Mouse (Mus musculus) forebrain, embryonic 16.5 days (tissue): ENCODE results near the gene Ltbp3. TPM values are rescaled to one million over a fixed set of nuclear protein-coding genes. Genes with fewer than 3 reads are reported as not detected.

Source experiments
- ATAC-seq: fragments of 200-750 bp; cut with Nextera tagmentation; 2 replicates; pipeline ENCODE4 v1.8.0; 2017; ENCODE audit warnings: mild to moderate bottlenecking, moderate library complexity
- H3K27ac ChIP-seq: fragments of 300-500 bp; sonication (generic); 2 replicates; pipeline ENCODE4 v1.5.1; 2014; ENCODE audit warnings: low read length, control low read depth
- H3K27me3 ChIP-seq: fragments of 300-500 bp; sonication (generic); replicated peaks from 2 replicates; pipeline ENCODE4 v1.6.1; 2014; ENCODE audit warnings: low read length; ENCODE audit not compliant: control insufficient read depth, insufficient read depth
- H3K36me3 ChIP-seq: fragments of 300-500 bp; sonication (generic); 2 replicates; pipeline ENCODE4 v1.6.1; 2014; ENCODE audit not compliant: control insufficient read depth, insufficient read depth
- H3K4me1 ChIP-seq: fragments of 300-500 bp; sonication (generic); replicated peaks from 2 replicates; pipeline ENCODE4 v1.6.1; 2014; ENCODE audit warnings: low read length; ENCODE audit not compliant: control insufficient read depth, insufficient read depth
- H3K4me2 ChIP-seq: fragments of 300-500 bp; sonication (generic); 2 replicates; pipeline ENCODE4 v1.6.1; 2014; ENCODE audit warnings: mild to moderate bottlenecking, low read length, control low read depth
- H3K4me3 ChIP-seq: fragments of 300-500 bp; sonication (generic); replicated peaks from 2 replicates; pipeline ENCODE4 v1.5.1; 2014; ENCODE audit warnings: mild to moderate bottlenecking, low read length, control low read depth
- H3K9ac ChIP-seq: fragments of 300-500 bp; sonication (generic); replicated peaks from 2 replicates; pipeline ENCODE4 v1.6.1; 2014; ENCODE audit warnings: low read depth, low read length, control low read depth
- H3K9me3 ChIP-seq: fragments of 300-500 bp; sonication (generic); 2 replicates; pipeline ENCODE4 v1.6.1; 2016; ENCODE audit warnings: low read length; ENCODE audit not compliant: control insufficient read depth
- WGBS: fragments of 180-500 bp; shearing (Covaris S2); extraction: QIAGEN DNeasy Blood & Tissue Kit; methylation state at CpG from one replicate; pipeline ENCODE4 v1.1.7; 2014; 5-methylcytosine and 5-hydroxymethylcytosine counted together
- polyA plus RNA-seq: library from polyadenylated mRNA; unstranded; fragments of >200 nt; fragmentation: Nextera tagmentation; extraction: Ambion mirVana; gene quantifications from 2 replicates; pipeline ENCODE4 v1.2.1, GENCODE M21; 2015

Ltbp3 gene
- polyA plus RNA-seq, 1 experiment from 2014 or later, result 11.4 TPM

GRCm38 (mm10) chr19:5729444-5729815, 11.3 kb upstream of the Ltbp3 start, which contains the start of gene Fam89b:
Gene Fam89b (minus strand): TSS chr19:5729653.
- Histone ChIP-seq H3K9me3 (no peaks in the 10 kb centered on the region), H3K36me3 (no peaks in the 10 kb centered on the region; the same call in 1 of the 2 replicates), H3K27ac (peak within 1 kb of the TSS; percentile 91), H3K4me2 (peak within 1 kb of the TSS; percentile 100), H3K4me1 (peaks cover 60% of the 10 kb centered on the region), H3K4me3 (peak within 1 kb of the TSS; percentile 86), H3K9ac (peak within 1 kb of the TSS; percentile 99), H3K27me3 (no peaks in the 10 kb centered on the region)
- peak; percentile 88 for ATAC-seq
- 0% methylated on average over 37 of the region's 37 CpGs for WGBS

GRCm38 (mm10) chr19:5730314-5731186, 10.2 kb upstream of the Ltbp3 start:
- Histone ChIP-seq H3K4me3 (peak overlapping the region; percentile 78), H3K27me3 (no peaks in the 10 kb centered on the region), H3K4me1 (peaks cover 51% of the 10 kb centered on the region), H3K4me2 (peak overlapping the region; percentile 97), H3K36me3 (no peaks in the 10 kb centered on the region), H3K9ac (peak overlapping the region; percentile 52), H3K9me3 (no peaks in the 10 kb centered on the region), H3K27ac (no peak overlapping the region)
- 76% methylated on average over 29 of the region's 29 CpGs for WGBS
- no peak for ATAC-seq

- ATAC-seq, result peak; percentile 73
- Histone ChIP-seq H3K4me3 (peak overlapping the region; percentile 78), H3K9me3 (no peaks in the 10 kb centered on the region), H3K27me3 (no peaks in the 10 kb centered on the region), H3K36me3 (no peaks in the 10 kb centered on the region), H3K4me1 (peaks cover 42% of the 10 kb centered on the region), H3K9ac (peak overlapping the region; percentile 52), H3K4me2 (peak overlapping the region; percentile 97), H3K27ac (no peak overlapping the region)
- WGBS, result 1% methylated on average over 47 of the region's 47 CpGs
Observed at GRCm38 (mm10) chr19:5731264-5731978, 9.3 kb upstream of the Ltbp3 start.

GRCm38 (mm10) chr19:5734325-5734724, 6.4 kb upstream of the Ltbp3 start:
- Histone ChIP-seq H3K4me2 (no peak overlapping the region), H3K36me3 (no peaks in the 10 kb centered on the region), H3K9ac (no peak overlapping the region), H3K27ac (no peak overlapping the region), H3K27me3 (no peaks in the 10 kb centered on the region), H3K4me1 (peaks cover 21% of the 10 kb centered on the region), H3K4me3 (no peak overlapping the region), H3K9me3 (no peaks in the 10 kb centered on the region)
- ATAC-seq, result no peak
- WGBS, result 76% methylated on average over 9 of the region's 9 CpGs

GRCm38 (mm10) chr19:5739446-5739845, 1.3 kb upstream of the Ltbp3 start:
- H3K4me3 ChIP-seq, result no peak overlapping the region
- H3K9ac ChIP-seq, result no peak overlapping the region
- H3K36me3 ChIP-seq, result no peaks in the 10 kb centered on the region
- peaks cover 31% of the 10 kb centered on the region for H3K4me1 ChIP-seq
- 59% methylated on average over 2 of the region's 2 CpGs for WGBS
- H3K27me3 ChIP-seq, result 0 out of 2 replicates have a peak, but pooled peaks cover 2% of the 10 kb centered on the region
- H3K4me2 ChIP-seq, result no peak overlapping the region
- no peak overlapping the region for H3K27ac ChIP-seq
- ATAC-seq, result no peak
- no peaks in the 10 kb centered on the region for H3K9me3 ChIP-seq

- Histone ChIP-seq H3K4me1 (peaks cover 46% of the 10 kb centered on the region), H3K9me3 (no peaks in the 10 kb centered on the region), H3K4me2 (peak overlapping the region; percentile 99), H3K27me3 (0 out of 2 replicates have a peak, but pooled peaks cover 4% of the 10 kb centered on the region), H3K27ac (peak overlapping the region; percentile 89), H3K36me3 (no peaks in the 10 kb centered on the region), H3K4me3 (peak overlapping the region; percentile 64), H3K9ac (peak overlapping the region; percentile 82)
- ATAC-seq, result peak; percentile 70
- under 1% methylated on average over 37 of the region's 55 CpGs for WGBS
Observed at GRCm38 (mm10) chr19:5741641-5742240, 1.0 kb downstream of the Ltbp3 start.

GRCm38 (mm10) chr19:5742241-5742641, 1.5 kb downstream of the Ltbp3 start:
- H3K4me1 ChIP-seq, result peaks cover 46% of the 10 kb centered on the region
- H3K27me3 ChIP-seq, result 0 out of 2 replicates have a peak, but pooled peaks cover 4% of the 10 kb centered on the region
- peak overlapping the region; percentile 89 for H3K27ac ChIP-seq
- ATAC-seq, result peak; percentile 49
- peak overlapping the region; percentile 64 for H3K4me3 ChIP-seq
- H3K9me3 ChIP-seq, result no peaks in the 10 kb centered on the region
- H3K4me2 ChIP-seq, result peak overlapping the region; percentile 99
- H3K9ac ChIP-seq, result peak overlapping the region; percentile 82
- H3K36me3 ChIP-seq, result no peaks in the 10 kb centered on the region
- 1% methylated on average over 32 of the region's 32 CpGs for WGBS

GRCm38 (mm10) chr19:5743576-5743975, 2.9 kb downstream of the Ltbp3 start:
- Histone ChIP-seq H3K36me3 (no peaks in the 10 kb centered on the region), H3K4me2 (no peak overlapping the region), H3K9ac (no peak overlapping the region), H3K27me3 (0 out of 2 replicates have a peak, but pooled peaks cover 4% of the 10 kb centered on the region), H3K4me3 (no peak overlapping the region), H3K9me3 (no peaks in the 10 kb centered on the region), H3K27ac (no peak overlapping the region), H3K4me1 (peaks cover 46% of the 10 kb centered on the region)
- no peak for ATAC-seq
- 49% methylated on average over 5 of the region's 5 CpGs for WGBS
